Mouse (Mus musculus) C2C12 (cell line): ENCODE results near the gene Cdk19. TPM values are rescaled to one million over a fixed set of nuclear protein-coding genes. Genes with fewer than 3 reads are reported as not detected.

Experiments used
- H3K27me3 ChIP-seq: one replicate; pipeline ENCODE4 v1.6.1; 2011; ENCODE audit not compliant: control insufficient read depth, insufficient read depth, insufficient read length
- H3K36me3 ChIP-seq: one replicate; pipeline ENCODE4 v1.6.1; 2011; ENCODE audit not compliant: control insufficient read depth, insufficient read depth
- H3K4me3 ChIP-seq: one replicate; pipeline ENCODE4 v1.5.1; 2011; ENCODE audit warnings: mild to moderate bottlenecking, control low read depth; ENCODE audit not compliant: poor library complexity, insufficient read depth, severe bottlenecking
- H3K79me2 ChIP-seq: one replicate; pipeline ENCODE4 v1.6.1; 2011; ENCODE audit not compliant: control insufficient read depth, insufficient read depth
- H3K79me3 ChIP-seq: one replicate; pipeline ENCODE4 v1.6.1; 2011; ENCODE audit warnings: low read depth, control low read depth
- H3ac ChIP-seq: one replicate; pipeline ENCODE3; 2011; ENCODE audit warnings: low read depth; ENCODE audit not compliant: control insufficient read depth, insufficient read length
- CEBPB ChIP-seq: IDR thresholded peaks from one replicate; pipeline ENCODE4 v1.6.1; 2011; ENCODE audit warnings: low read depth, mild to moderate bottlenecking, control low read depth, moderate library complexity
- CTCF ChIP-seq: IDR thresholded peaks from one replicate; pipeline ENCODE4 v1.5.1; 2011; ENCODE audit not compliant: control insufficient read depth, insufficient read depth, insufficient read length
- FOSL1 ChIP-seq: IDR thresholded peaks from one replicate; pipeline ENCODE4 v1.8.0; 2011; ENCODE audit warnings: mild to moderate bottlenecking, low read length; ENCODE audit not compliant: poor library complexity, insufficient read depth, severe bottlenecking
- MAX ChIP-seq: IDR thresholded peaks from one replicate; pipeline ENCODE4 v1.6.1; 2011; ENCODE audit warnings: mild to moderate bottlenecking, control low read depth
- MYOD1 ChIP-seq: IDR thresholded peaks from one replicate; pipeline ENCODE4 v1.6.1; 2011; ENCODE audit warnings: low read depth; ENCODE audit not compliant: control insufficient read depth, insufficient read length
- MYOG ChIP-seq: IDR thresholded peaks from one replicate; pipeline ENCODE4 v1.6.1; 2011; ENCODE audit not compliant: control insufficient read depth, insufficient read length; ENCODE audit errors: extremely low read depth
- USF1 ChIP-seq: IDR thresholded peaks from one replicate; pipeline ENCODE4 v1.6.1; 2011; ENCODE audit warnings: low read depth, mild to moderate bottlenecking, control low read depth, moderate library complexity
- polyA plus RNA-seq: library from polyadenylated mRNA; unstranded; fragments of >200 nt; fragmentation: generic; extraction: Trizol; gene quantifications from one replicate; pipeline ENCODE4 v1.2.1, GENCODE M21; 2012; ENCODE audit warnings: missing spikeins

Gene Cdk19
- polyA plus RNA-seq, 1 experiment, result 3.9 TPM

GRCm38 (mm10) chr10:40368516-40368915 lies 29.2 kb downstream of the Cdk19 start:
- no peaks in the 10 kb centered on the region for H3K27me3 ChIP-seq
- TF ChIP-seq CTCF, result no peak
- no peak for TF ChIP-seq MAX
- H3K79me3 ChIP-seq, result peaks cover 5% of the 10 kb centered on the region
- no peak overlapping the region for H3K4me3 ChIP-seq
- no peak overlapping the region for H3ac ChIP-seq
- H3K79me2 ChIP-seq, result peaks cover 30% of the 10 kb centered on the region
- H3K36me3 ChIP-seq, result no peaks in the 10 kb centered on the region

DNA sequence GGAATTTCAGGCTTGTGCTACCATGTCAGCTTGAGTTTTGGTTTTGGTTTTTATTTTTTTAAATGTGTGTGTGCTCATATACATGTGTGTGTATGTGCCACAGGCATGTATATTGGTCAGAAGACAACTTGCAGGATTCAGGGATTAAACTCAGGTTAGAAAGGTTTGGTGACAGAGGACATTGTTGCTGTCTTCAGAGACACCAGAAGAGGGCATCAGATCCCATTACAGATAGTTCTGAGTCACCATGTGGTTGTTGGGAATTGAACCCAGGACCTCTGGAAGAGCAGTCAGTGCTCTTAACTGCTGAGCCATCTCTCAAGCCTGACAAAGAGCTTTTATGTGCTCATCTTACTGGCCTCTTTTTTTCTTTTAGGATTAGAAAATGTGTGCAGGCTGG lies 30.8 kb downstream of the Cdk19 start:
- H3K36me3 ChIP-seq, result no peaks in the 10 kb centered on the region
- peaks cover 44% of the 10 kb centered on the region for H3K79me2 ChIP-seq
- H3K4me3 ChIP-seq, result no peak overlapping the region
- H3K79me3 ChIP-seq, result peaks cover 9% of the 10 kb centered on the region
- TF ChIP-seq CTCF (no peak), MYOG (no peak), USF1 (no peak), MYOD1 (no peak), FOSL1 (no peak), CEBPB (no peak), MAX (no peak)
- no peaks in the 10 kb centered on the region for H3K27me3 ChIP-seq
- H3ac ChIP-seq, result no peak overlapping the region

- TF ChIP-seq MAX, result no peak
- TF ChIP-seq CTCF, result no peak
- no peak for TF ChIP-seq FOSL1
- TF ChIP-seq MYOG, result no peak
- TF ChIP-seq MYOD1, result no peak
- no peak for TF ChIP-seq CEBPB
- TF ChIP-seq USF1, result no peak
- H3K27me3 ChIP-seq, result no peaks in the 10 kb centered on the region
- peaks cover 9% of the 10 kb centered on the region for H3K79me3 ChIP-seq
- H3K36me3 ChIP-seq, result no peaks in the 10 kb centered on the region
- peak overlapping the region; percentile 8 for H3ac ChIP-seq
- no peak overlapping the region for H3K4me3 ChIP-seq
- peaks cover 46% of the 10 kb centered on the region for H3K79me2 ChIP-seq
Measured at GRCm38 (mm10) chr10:40371184-40371913, 32.0 kb downstream of the Cdk19 start.

DNA sequence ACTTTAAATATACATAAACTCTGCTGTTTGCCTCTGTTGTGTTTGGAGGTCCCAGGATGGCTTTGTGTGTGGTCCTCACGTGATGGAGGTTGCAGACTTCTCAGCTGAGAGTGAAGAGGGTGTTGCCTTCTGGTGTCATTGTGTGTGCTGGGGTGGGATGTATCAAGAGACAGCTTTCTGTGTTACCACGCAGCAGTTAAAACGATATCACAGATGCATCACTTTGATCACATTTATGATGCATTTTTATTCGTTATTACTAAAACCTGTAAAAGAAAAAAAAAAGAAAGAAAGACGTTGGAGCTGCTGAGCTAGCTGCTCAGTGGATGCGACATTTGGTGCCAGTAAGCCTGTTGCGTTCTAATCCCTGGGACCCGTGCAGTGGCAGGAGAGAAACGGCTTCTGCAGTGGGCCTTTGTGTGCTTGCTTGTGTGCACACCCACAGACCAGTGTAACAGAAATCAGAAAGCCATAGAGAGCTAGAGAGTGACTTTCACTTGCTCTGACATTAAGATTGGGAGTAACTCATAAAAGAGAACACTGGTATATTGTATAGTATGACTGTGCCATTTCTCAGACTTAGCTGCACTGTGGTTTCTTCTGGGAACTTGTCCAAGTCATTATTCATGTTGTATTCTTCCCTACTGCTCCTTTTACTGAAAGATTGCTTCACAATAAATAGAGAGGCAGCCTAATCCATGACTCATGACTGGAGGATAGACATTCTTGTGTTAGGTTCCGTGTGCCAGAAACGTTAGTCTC lies 32.7 kb downstream of the Cdk19 start:
- TF ChIP-seq MYOG (no peak), CEBPB (peak; percentile 99), MYOD1 (no peak), USF1 (peak; percentile 91), MAX (peak; percentile 52), CTCF (no peak), FOSL1 (peak; percentile 80)
- Histone ChIP-seq H3K79me3 (peaks cover 9% of the 10 kb centered on the region), H3ac (peak overlapping the region; percentile 60), H3K4me3 (no peak overlapping the region), H3K36me3 (no peaks in the 10 kb centered on the region), H3K27me3 (no peaks in the 10 kb centered on the region), H3K79me2 (peaks cover 46% of the 10 kb centered on the region)

DNA sequence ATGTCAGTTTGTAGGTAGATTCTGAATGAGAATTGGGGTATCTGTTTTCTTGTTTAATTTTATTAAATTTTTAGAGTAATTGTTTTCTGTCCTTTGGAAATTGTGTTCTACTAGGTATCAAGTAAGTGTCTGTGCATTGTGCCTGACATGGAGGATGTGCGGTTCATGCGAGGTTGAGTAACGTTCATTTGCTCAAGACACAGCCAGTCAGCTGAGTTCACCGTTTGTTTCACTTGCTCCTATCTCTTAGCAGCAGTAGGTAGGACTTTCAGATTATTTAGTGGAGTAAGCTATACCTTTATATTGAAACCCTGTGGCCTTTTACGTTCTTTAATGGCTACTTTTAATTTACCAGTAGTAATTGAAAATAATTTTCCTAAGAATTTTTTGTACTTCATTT lies 34.4 kb downstream of the Cdk19 start:
- H3K4me3 ChIP-seq, result no peak overlapping the region
- H3K79me2 ChIP-seq, result peaks cover 41% of the 10 kb centered on the region
- no peaks in the 10 kb centered on the region for H3K36me3 ChIP-seq
- H3K79me3 ChIP-seq, result peaks cover 9% of the 10 kb centered on the region
- H3ac ChIP-seq, result no peak overlapping the region
- H3K27me3 ChIP-seq, result no peaks in the 10 kb centered on the region
- TF ChIP-seq MYOG (no peak), CTCF (no peak), FOSL1 (no peak), USF1 (no peak), CEBPB (no peak), MYOD1 (no peak)

DNA sequence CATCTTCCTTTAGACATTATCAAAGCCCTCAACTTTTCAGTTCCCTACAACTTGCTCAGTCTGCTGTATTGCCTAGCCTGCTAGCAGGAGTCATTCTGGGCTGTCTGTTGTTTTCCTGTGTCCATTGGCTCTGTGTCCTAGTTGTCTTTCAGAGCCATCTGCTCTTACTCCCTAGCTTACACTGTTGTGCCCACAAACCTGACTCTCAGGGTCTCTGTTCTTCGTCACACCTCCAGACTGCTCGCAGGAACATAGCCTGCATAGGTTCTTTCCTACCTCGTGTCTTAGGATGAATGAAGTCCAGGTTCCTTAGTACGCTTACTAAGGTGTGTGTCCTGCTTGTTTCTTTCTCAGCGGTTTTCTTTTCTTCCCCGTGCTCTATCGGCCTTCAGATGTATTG lies 35.5 kb downstream of the Cdk19 start:
- H3K79me2 ChIP-seq, result peaks cover 32% of the 10 kb centered on the region
- no peaks in the 10 kb centered on the region for H3K27me3 ChIP-seq
- H3K4me3 ChIP-seq, result no peak overlapping the region
- no peaks in the 10 kb centered on the region for H3K36me3 ChIP-seq
- H3K79me3 ChIP-seq, result peaks cover 9% of the 10 kb centered on the region
- TF ChIP-seq CEBPB, result no peak
- TF ChIP-seq MYOD1, result no peak
- no peak for TF ChIP-seq USF1
- no peak for TF ChIP-seq MYOG
- TF ChIP-seq FOSL1, result no peak
- TF ChIP-seq CTCF, result no peak
- no peak for TF ChIP-seq MAX
- no peak overlapping the region for H3ac ChIP-seq
